Mouse (Mus musculus) thymus, adult 2 months (tissue): ENCODE measurements around the gene Smyd1.

Experiments used
- CTCF ChIP-seq: fragments of 200-500 bp; IDR thresholded peaks from 2 replicates; pipeline ENCODE4 v1.5.1; 2012; ENCODE audit warnings: mild to moderate bottlenecking, control low read depth, low read length, moderate library complexity, borderline replicate concordance; ENCODE audit not compliant: control insufficient read depth, poor library complexity, insufficient read depth; ENCODE audit errors: extremely low read depth
- POLR2A ChIP-seq: fragments of 200-500 bp; IDR thresholded peaks from 2 replicates; pipeline ENCODE4 v1.6.1; 2012; ENCODE audit warnings: mild to moderate bottlenecking, low read length, control low read depth, moderate library complexity; ENCODE audit not compliant: control insufficient read depth, poor library complexity, insufficient read depth; ENCODE audit errors: extremely low read depth

GRCm38 (mm10) chr6:71189578-71189977, 132.5 kb downstream of the Smyd1 start:
- TF ChIP-seq POLR2A (no peak), CTCF (no peak)
